Mouse (Mus musculus): ENCODE measurements around the gene Cap2. TPM values are rescaled to one million over a fixed set of nuclear protein-coding genes. Genes with fewer than 3 reads are reported as not detected.

The Cap2 gene
- total and polyA plus RNA-seq, 3 experiments = 14.8 to 120 (median 22.3) TPM

GRCm38 (mm10) chr13:46463764-46464163 is 37.9 kb upstream of the Cap2 start:
- Histone ChIP-seq H3K27me3 (ENCODE audit: control insufficient read depth in 1 of 2, insufficient read depth in 2 of 2, low read length in 2 of 2) (no peaks in the 10 kb centered on the region; a peak in 1 of 4 replicates), H3K4me1 (ENCODE audit: control insufficient read depth in 1 of 2, insufficient read depth in 2 of 2, low read length in 2 of 2) (no peaks in the 10 kb centered on the region), H3K27ac (ENCODE audit: control insufficient read depth, low read depth, low read length) (no peak overlapping the region), H3K36me3 (ENCODE audit: control insufficient read depth in 1 of 2, insufficient read depth in 2 of 2, low read length in 2 of 2) (no peaks in the 10 kb centered on the region), H3K9ac (ENCODE audit: control insufficient read depth, low read depth, low read length, poor library complexity, severe bottlenecking) (no peak overlapping the region), H3K79me2 (ENCODE audit: control insufficient read depth, insufficient read depth, low read length, poor library complexity) (no peaks in the 10 kb centered on the region), H3K4me3 (ENCODE audit: control insufficient read depth in 1 of 2, insufficient read depth in 1 of 2, low read depth in 2 of 2, low read length in 2 of 2) (no peak overlapping the region), H3K9me3 (replicated peaks; ENCODE audit: insufficient read depth, low read length) (no peaks in the 10 kb centered on the region)
- DNase-seq (ENCODE audit: low read depth, low spot score) = no peak
- TF ChIP-seq MYC (IDR thresholded peaks at IDR 0.05; ENCODE audit: low read depth, low read length) (no peak), JUND (IDR thresholded peaks at IDR 0.05; ENCODE audit: low read depth, low read length) (no peak), MAZ (IDR thresholded peaks at IDR 0.05; ENCODE audit: low read depth, low read length) (no peak), NRF1 (IDR thresholded peaks at IDR 0.05; ENCODE audit: insufficient read depth, low read depth, low read length, poor library complexity, severe bottlenecking) (no peak), E2F4 (IDR thresholded peaks at IDR 0.05; ENCODE audit: borderline replicate concordance, low read depth, low read length) (no peak), CHD2 (IDR thresholded peaks at IDR 0.05; ENCODE audit: low read length) (no peak), TCF12 (IDR thresholded peaks at IDR 0.05; ENCODE audit: low read depth, low read length) (no peak), MYB (IDR thresholded peaks at IDR 0.05; ENCODE audit: low read depth, low read length) (no peak), ZMIZ1 (IDR thresholded peaks at IDR 0.05; ENCODE audit: low read depth, low read length) (no peak), UBTF (IDR thresholded peaks at IDR 0.05; ENCODE audit: borderline replicate concordance, insufficient read depth, low read depth, low read length) (no peak), POLR2AphosphoS5 (IDR thresholded peaks at IDR 0.05; ENCODE audit: borderline replicate concordance, low read depth, low read length) (no peak), POLR2AphosphoS2 (IDR thresholded peaks at IDR 0.05; ENCODE audit: low read length) (no peak), CTCF (IDR thresholded peaks at IDR 0.05 in 2 of 3, conservative IDR thresholded peaks at IDR 0.05 in 1 of 3; ENCODE audit: control insufficient read depth in 1 of 3, insufficient read depth in 1 of 3, low read depth in 2 of 3, low read length in 3 of 3, poor library complexity in 1 of 3, severe bottlenecking in 1 of 3) (no peak), SMC3 (IDR thresholded peaks at IDR 0.05; ENCODE audit: low read depth, low read length) (no peak), ZC3H11A (IDR thresholded peaks at IDR 0.05; ENCODE audit: low read depth, low read length) (no peak)

GRCm38 (mm10) chr13:46468251-46468650 is 33.4 kb upstream of the Cap2 start:
- no peak for DNase-seq (ENCODE audit: low read depth, low spot score)
- no peak overlapping the region for H3K27ac ChIP-seq (ENCODE audit: control insufficient read depth, low read depth, low read length)
- no peaks in the 10 kb centered on the region for H3K9me3 ChIP-seq (replicated peaks; ENCODE audit: insufficient read depth, low read length)
- H3K36me3 ChIP-seq (ENCODE audit: control insufficient read depth in 1 of 2, insufficient read depth in 2 of 2, low read length in 2 of 2) = no peaks in the 10 kb centered on the region
- no peak overlapping the region for H3K9ac ChIP-seq (ENCODE audit: control insufficient read depth, low read depth, low read length, poor library complexity, severe bottlenecking)
- H3K4me3 ChIP-seq (ENCODE audit: control insufficient read depth in 1 of 2, insufficient read depth in 1 of 2, low read depth in 2 of 2, low read length in 2 of 2) = no peak overlapping the region
- no peaks in the 10 kb centered on the region for H3K4me1 ChIP-seq (ENCODE audit: control insufficient read depth in 1 of 2, insufficient read depth in 2 of 2, low read length in 2 of 2)
- TF ChIP-seq POLR2A (IDR thresholded peaks at IDR 0.05; ENCODE audit: control insufficient read depth in 1 of 2, insufficient read depth in 1 of 2, low read depth in 1 of 2, low read length in 2 of 2, poor library complexity in 1 of 2) = no peak
- TF ChIP-seq BHLHE40 (IDR thresholded peaks at IDR 0.05; ENCODE audit: borderline replicate concordance, low read depth, low read length) = no peak
- TF ChIP-seq NELFE (IDR thresholded peaks at IDR 0.05; ENCODE audit: low read depth, low read length) = no peak
- no peak for TF ChIP-seq TAL1 (IDR thresholded peaks at IDR 0.05; ENCODE audit: low read length)
- TF ChIP-seq CHD2 (IDR thresholded peaks at IDR 0.05; ENCODE audit: low read length) = no peak
- no peak for TF ChIP-seq ZMIZ1 (IDR thresholded peaks at IDR 0.05; ENCODE audit: low read depth, low read length)
- no peaks in the 10 kb centered on the region; a peak in 2 of 4 replicates for H3K27me3 ChIP-seq (ENCODE audit: control insufficient read depth in 1 of 2, insufficient read depth in 2 of 2, low read length in 2 of 2)
- H3K79me2 ChIP-seq (ENCODE audit: control insufficient read depth, insufficient read depth, low read length, poor library complexity) = no peaks in the 10 kb centered on the region
